Mouse (Mus musculus): Measurements from ENCODE around the gene Cnpy4. TPM values are rescaled to one million over a fixed set of nuclear protein-coding genes. Genes with fewer than 3 reads are reported as not detected.
"Not testable (repeated sequence)": the region's sequence is repeated elsewhere in the genome, so short reads cannot be mapped to it uniquely, and the experiment has no call there.

The Cnpy4 gene
- total RNA-seq, 2 experiments from 2014 or later = 15.6 to 16.9 TPM

DNA sequence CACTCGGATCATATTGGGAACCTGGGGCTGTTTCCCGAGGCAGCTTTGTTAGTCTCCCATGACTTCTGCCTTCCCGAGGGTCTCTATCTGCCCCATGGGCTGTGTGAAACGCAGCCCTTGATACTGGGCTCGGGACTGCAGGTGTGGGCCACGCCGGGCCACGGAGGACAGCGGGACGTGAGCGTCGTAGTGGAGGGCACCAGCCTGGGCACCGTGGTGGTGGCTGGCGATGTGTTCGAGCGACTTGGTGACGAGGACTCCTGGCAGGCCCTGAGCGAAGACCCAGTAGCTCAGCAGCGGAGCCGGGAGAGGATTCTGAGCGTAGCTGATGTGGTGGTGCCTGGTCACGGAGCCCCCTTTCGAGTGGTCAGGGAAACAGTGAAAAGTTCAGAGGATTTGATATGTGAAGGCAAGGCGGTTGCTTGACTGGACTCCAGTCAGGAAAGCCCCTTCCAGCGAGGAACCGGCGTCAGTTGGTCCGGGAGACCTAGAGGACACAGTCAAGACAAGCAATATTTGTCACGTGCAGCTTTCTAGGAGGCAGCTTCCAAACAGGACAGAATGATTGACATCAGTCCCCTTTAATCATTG lies 7.6 kb downstream of the Cnpy4 start:
- peak; percentile 30 to 42 for DNase-seq (ENCODE audit: low spot score in 2 of 2)
- intact Hi-C loops (cut with DNase I) = no loop called here

- intact Hi-C loops (cut with DNase I) = no loop called here
- no peak for DNase-seq (ENCODE audit: low spot score in 2 of 2)
These were observed 8.2 kb downstream of the Cnpy4 start for GRCm38 (mm10) chr5:138195463-138195862.

DNA sequence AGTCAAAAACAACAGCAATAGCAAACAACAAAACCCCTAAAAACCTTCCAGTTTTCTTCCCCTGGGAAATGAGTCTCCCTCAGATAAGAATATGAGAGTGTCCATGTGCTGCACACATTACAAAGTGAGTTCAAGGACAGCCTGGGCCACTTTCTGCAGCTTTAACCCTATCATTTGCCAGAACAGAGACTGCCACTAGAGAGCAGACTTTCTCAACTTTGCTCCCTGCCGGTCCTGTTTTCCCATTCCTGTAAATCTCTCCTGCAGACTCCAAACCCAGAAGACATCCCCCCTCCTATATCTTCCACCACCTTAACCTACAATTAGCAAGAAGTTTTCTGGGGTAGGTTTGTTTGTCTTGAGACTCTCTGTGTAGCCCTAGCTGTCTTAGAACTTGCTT lies 12.3 kb downstream of the Cnpy4 start:
- no peak for DNase-seq (ENCODE audit: low spot score in 2 of 2)
- intact Hi-C loops (cut with DNase I) = no loop called here

- DNase-seq (ENCODE audit: low spot score in 2 of 2) = no peak
- intact Hi-C loops (cut with DNase I) = no loop called here
These were observed 14.8 kb downstream of the Cnpy4 start for GRCm38 (mm10) chr5:138202086-138202485.

- DNase-seq (ENCODE audit: low spot score in 2 of 2) = no peak
- intact Hi-C loops (cut with DNase I) = no loop called here
These were observed 20.0 kb downstream of the Cnpy4 start for GRCm38 (mm10) chr5:138207253-138207652.

GRCm38 (mm10) chr5:138207873-138208272 lies 20.6 kb downstream of the Cnpy4 start:
- intact Hi-C loops (cut with DNase I) = no loop called here

GRCm38 (mm10) chr5:138216632-138217031 lies 29.3 kb downstream of the Cnpy4 start:
- intact Hi-C loops (cut with DNase I); DNase-seq (ENCODE audit: low spot score in 2 of 2): not testable (repeated sequence)

More at GRCm38 (mm10) chr5:138207873-138208272, 20.6 kb downstream of the Cnpy4 start:
- DNase-seq (ENCODE audit: low spot score in 2 of 2) = no peak

GRCm38 (mm10) chr5:138219864-138220263 lies 32.6 kb downstream of the Cnpy4 start:
- intact Hi-C loops (cut with DNase I) = loop anchor here (5.0 kb wide), 1 partner anchor 257 kb away; no protein-coding TSS in a partner anchor

GRCm38 (mm10) chr5:138222111-138222510 lies 34.8 kb downstream of the Cnpy4 start:
- peak; percentile 81 to 84 for DNase-seq (ENCODE audit: low spot score in 2 of 2)
- intact Hi-C loops (cut with DNase I) = loop anchor here (5.0 kb wide), 1 partner anchor 255 kb away; no protein-coding TSS in a partner anchor

More at GRCm38 (mm10) chr5:138219864-138220263, 32.6 kb downstream of the Cnpy4 start:
- DNase-seq (ENCODE audit: low spot score in 2 of 2) = no peak

DNA sequence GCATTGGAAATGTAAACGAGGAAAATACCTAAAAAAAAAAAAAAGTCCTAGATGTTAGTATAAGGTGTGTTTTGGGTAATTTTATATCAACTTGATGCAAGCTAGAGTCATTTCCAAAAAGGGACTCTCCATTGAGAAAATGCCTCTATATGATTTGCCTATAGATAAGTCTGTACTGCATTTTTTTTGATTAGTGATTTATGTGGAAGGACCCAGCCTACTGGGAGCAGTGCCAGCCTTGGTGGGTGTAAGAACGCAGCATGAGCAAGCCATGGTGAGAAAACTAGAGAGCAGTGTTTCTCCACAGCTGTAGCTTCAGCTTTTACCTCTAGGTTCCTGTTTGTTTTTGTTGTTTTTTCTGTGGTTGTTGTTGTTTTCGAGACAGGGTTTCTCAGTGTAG lies 36.0 kb downstream of the Cnpy4 start:
- intact Hi-C loops (cut with DNase I) = loop anchor here (5.0 kb wide), 1 partner anchor 254 kb away; no protein-coding TSS in a partner anchor
- DNase-seq (ENCODE audit: low spot score in 2 of 2) = peak in 1 of 2 experiments; percentile 5

- intact Hi-C loops (cut with DNase I) = no loop called here
- DNase-seq (ENCODE audit: low spot score in 2 of 2) = no peak
These were observed 38.4 kb downstream of the Cnpy4 start, which contains the start of gene Nxpe5 for GRCm38 (mm10) chr5:138225700-138226099. Gene Nxpe5 (plus strand): TSS chr5:138225898.

GRCm38 (mm10) chr5:138226491-138226890 lies 39.2 kb downstream of the Cnpy4 start:
- intact Hi-C loops (cut with DNase I) = no loop called here
- no peak for DNase-seq (ENCODE audit: low spot score in 2 of 2)

DNA sequence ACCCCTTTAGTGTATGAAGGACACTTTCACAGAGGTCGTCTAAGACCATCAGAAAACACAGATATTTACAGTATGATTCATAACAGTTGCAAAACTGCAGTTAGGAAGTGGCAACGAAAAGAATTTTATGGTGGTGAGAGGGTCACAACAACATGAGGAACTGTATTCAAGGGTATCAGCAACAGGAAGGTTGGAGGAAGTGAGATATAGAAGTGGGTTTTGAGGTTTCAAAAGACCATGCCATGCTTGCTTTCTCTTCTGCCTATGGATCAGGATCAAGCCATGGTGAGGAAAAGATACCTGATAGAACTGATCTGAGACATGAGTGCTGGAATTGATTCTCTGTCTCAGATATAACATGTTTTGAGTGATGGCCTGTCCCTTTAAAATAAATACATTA lies 40.1 kb downstream of the Cnpy4 start:
- intact Hi-C loops (cut with DNase I) = no loop called here
- DNase-seq (ENCODE audit: low spot score in 2 of 2) = no peak

DNA sequence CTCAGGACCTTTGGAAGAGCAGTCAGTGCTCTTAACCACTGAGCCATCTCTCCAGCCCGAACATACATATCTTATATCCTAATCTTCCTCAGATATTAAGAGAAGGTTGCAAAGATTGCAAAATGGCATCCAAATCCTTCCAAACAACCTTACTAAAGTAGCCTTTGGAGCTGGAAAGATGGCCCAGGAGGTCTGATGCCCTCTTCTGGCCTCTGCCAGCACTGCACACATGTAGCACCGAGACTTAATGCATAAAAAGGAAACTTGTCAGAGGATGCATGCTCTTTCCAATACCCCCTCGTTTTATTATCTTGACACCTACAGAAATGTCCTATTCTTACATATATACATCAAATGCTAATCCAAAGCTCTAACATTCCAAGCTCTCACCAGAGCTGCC lies 40.7 kb downstream of the Cnpy4 start:
- DNase-seq (ENCODE audit: low spot score in 2 of 2) = no peak
- intact Hi-C loops (cut with DNase I) = no loop called here

GRCm38 (mm10) chr5:138229511-138229910 lies 42.2 kb downstream of the Cnpy4 start:
- no peak for DNase-seq (ENCODE audit: low spot score in 2 of 2)
- intact Hi-C loops (cut with DNase I) = no loop called here

DNA sequence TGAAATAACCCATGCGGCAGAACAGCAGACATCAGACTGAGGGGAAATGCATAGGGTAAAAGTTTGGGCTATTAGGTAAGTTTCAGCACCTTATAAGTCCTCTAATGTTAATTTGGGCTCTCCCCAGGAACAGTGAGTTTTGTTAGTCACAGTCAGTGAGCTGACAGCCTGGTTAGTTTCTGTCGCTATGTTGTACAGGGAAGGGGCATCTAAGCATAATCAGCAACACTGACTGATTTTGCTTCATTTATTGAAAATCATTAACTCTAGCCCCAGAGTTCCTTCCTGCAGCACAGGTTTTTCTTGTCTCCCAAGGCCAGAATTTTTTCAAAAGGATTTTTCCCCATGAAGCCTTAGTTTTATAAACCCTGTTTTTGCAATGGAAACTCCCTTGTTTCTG lies 46.5 kb downstream of the Cnpy4 start:
- intact Hi-C loops (cut with DNase I) = no loop called here
- DNase-seq (ENCODE audit: low spot score in 2 of 2) = no peak

DNA sequence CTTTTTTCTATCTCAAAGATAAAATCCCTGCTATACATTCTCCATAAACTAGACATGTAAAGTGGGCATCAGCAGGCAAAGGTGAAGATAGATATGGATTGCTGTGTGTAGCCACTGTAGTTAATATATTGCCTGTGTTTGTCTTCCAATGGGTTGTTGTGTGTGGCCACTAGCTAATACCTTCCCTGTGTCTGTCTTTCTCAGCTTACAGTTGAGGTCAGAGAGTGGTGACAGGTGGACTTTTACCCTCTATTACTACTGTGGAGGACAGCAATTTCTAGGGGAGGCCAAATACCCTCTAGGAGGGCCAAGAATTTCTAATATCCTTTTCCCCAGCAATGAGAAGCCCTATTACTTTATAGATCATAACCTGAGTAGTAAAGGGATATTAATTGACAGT lies 46.9 kb downstream of the Cnpy4 start:
- no peak for DNase-seq (ENCODE audit: low spot score in 2 of 2)
- intact Hi-C loops (cut with DNase I) = no loop called here

- no peak for DNase-seq (ENCODE audit: low spot score in 2 of 2)
- intact Hi-C loops (cut with DNase I) = no loop called here
These were observed 54.2 kb downstream of the Cnpy4 start for GRCm38 (mm10) chr5:138241511-138241910.

Measured in left cerebral cortex, postnatal 25 days (tissue).